Mouse (Mus musculus) hindbrain, embryonic 11.5 days (tissue): ENCODE measurements around the gene Itga8. TPM values are rescaled to one million over a fixed set of nuclear protein-coding genes. Genes with fewer than 3 reads are reported as not detected.

Experiments used
- ATAC-seq: fragments of 200-750 bp; cut with Nextera tagmentation; 2 replicates; pipeline ENCODE4 v1.8.0; 2017; ENCODE audit warnings: mild to moderate bottlenecking, moderate TSS enrichment, moderate library complexity; ENCODE audit not compliant: low FRiP score
- DNase-seq: peaks from one replicate; pipeline ENCODE4 v3.0.0-alpha.2; 2015; ENCODE audit warnings: low spot score
- H3K27ac ChIP-seq: fragments of 300-500 bp; sonication (generic); 2 replicates; pipeline ENCODE4 v1.5.1; 2014; ENCODE audit warnings: mild to moderate bottlenecking, low read depth, low read length
- H3K27me3 ChIP-seq: fragments of 300-500 bp; sonication (generic); 2 replicates; pipeline ENCODE4 v1.6.1; 2014; ENCODE audit warnings: mild to moderate bottlenecking, low read length, moderate library complexity, mixed read lengths; ENCODE audit not compliant: control insufficient read depth, insufficient read depth
- H3K36me3 ChIP-seq: fragments of 300-500 bp; sonication (generic); 2 replicates; pipeline ENCODE4 v1.6.1; 2014; ENCODE audit warnings: mild to moderate bottlenecking, low read length, moderate library complexity, mixed read lengths; ENCODE audit not compliant: control insufficient read depth, insufficient read depth
- H3K4me1 ChIP-seq: fragments of 300-500 bp; sonication (generic); replicated peaks from 2 replicates; pipeline ENCODE4 v1.6.1; 2014; ENCODE audit warnings: low read length, mixed read lengths; ENCODE audit not compliant: control insufficient read depth, insufficient read depth
- H3K4me2 ChIP-seq: fragments of 300-500 bp; sonication (generic); replicated peaks from 2 replicates; pipeline ENCODE4 v1.6.1; 2014; ENCODE audit warnings: mild to moderate bottlenecking, low read depth, low read length
- H3K4me3 ChIP-seq: fragments of 300-500 bp; sonication (generic); 2 replicates; pipeline ENCODE4 v1.5.1; 2014; ENCODE audit warnings: low read depth, low read length
- H3K9ac ChIP-seq: fragments of 300-500 bp; sonication (generic); 2 replicates; pipeline ENCODE4 v1.6.1; 2014; ENCODE audit warnings: low read depth, low read length
- H3K9me3 ChIP-seq: fragments of 300-500 bp; sonication (generic); 2 replicates; pipeline ENCODE4 v1.6.1; 2016; ENCODE audit warnings: low read length; ENCODE audit not compliant: control insufficient read depth
- WGBS: fragments of 180-500 bp; shearing (Covaris S2); extraction: QIAGEN DNeasy Blood & Tissue Kit; methylation state at CpG from one replicate; pipeline ENCODE4 v1.1.7; 2014; 5-methylcytosine and 5-hydroxymethylcytosine counted together
- polyA plus RNA-seq: library from polyadenylated mRNA; unstranded; fragments of >200 nt; fragmentation: Nextera tagmentation; extraction: Ambion mirVana; gene quantifications from 2 replicates; pipeline ENCODE4 v1.2.1, GENCODE M21; 2014

Itga8 gene
- polyA plus RNA-seq, result 3.1 and 3.4 TPM in 2 replicates

DNA sequence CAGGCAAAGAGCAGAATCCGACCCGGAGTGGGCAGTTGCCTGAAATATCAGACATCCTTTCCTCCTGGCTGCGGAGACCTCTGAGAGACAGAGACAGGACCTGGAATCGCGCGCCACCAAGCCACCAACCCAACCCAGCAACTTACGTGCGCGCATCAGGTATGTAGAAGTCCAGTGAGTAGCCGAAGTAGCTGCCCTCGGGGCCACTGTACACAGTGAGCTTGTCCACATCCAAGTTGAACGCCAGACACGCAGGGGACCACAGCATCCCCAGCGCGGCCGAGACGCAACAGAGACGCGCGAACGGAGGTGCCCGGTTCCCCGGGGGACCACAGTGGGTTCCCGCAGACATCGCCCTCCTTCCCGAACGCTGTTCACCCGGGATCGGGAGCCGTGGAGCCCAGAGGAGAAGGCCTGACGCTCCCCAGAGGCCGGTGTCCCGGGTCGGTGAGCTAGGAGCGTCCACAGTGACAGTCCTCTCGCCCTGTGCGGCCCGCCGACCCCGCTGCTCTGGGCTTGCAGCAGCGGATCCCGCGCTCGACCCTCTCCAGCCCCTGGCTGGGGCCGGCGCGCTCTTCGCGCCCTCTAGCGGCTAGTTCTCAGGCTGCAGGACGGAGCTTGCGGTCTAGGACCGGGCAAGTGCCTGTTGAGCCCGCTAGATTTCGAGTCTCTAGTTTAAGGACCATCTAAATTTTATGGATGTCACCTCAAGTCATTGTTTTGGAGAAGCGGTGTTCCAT is at the start of gene Itga8:
Itga8 (minus strand) TSS at position 492 of the 740 bp plus-strand sequence.
- Histone ChIP-seq H3K27me3 (peaks cover 9% of the 10 kb centered on the region), H3K27ac (no peak within 1 kb of the TSS), H3K4me2 (peak within 1 kb of the TSS; percentile 93), H3K4me3 (peak within 1 kb of the TSS; percentile 65), H3K36me3 (no peaks in the 10 kb centered on the region), H3K9ac (peak within 1 kb of the TSS; percentile 70), H3K4me1 (no peaks in the 10 kb centered on the region), H3K9me3 (no peaks in the 10 kb centered on the region)
- ATAC-seq (peak; percentile 99), DNase-seq (peak; percentile 93)
- under 1% methylated on average over 56 of the region's 56 CpGs for WGBS

DNA sequence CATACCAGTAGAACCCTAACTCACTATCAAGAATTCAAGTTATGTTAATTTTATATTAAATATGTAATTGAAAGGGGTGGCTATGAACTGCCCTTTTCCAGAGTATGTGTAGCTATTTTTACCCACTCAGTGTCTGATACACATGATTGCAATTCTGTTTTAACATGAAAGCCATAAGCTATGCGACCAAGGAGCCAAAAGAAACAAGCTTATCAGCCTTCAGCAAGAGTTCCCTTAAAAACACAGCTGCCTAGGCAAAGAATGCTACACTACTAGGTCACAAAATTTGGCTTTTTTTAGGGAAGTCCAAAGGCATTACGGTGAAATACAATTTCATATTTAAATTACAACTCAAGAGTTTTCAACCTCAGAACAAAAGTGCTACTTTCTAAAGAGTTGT is 47.2 kb upstream of the Itga8 start:
- ATAC-seq, result no peak
- Histone ChIP-seq H3K4me2 (no peak overlapping the region), H3K9me3 (no peaks in the 10 kb centered on the region), H3K4me1 (no peaks in the 10 kb centered on the region), H3K4me3 (no peak overlapping the region), H3K27ac (no peak overlapping the region), H3K27me3 (no peaks in the 10 kb centered on the region), H3K9ac (no peak overlapping the region), H3K36me3 (no peaks in the 10 kb centered on the region)
- 88% methylated on average over 2 of the region's 2 CpGs for WGBS
- DNase-seq, result no peak

DNA sequence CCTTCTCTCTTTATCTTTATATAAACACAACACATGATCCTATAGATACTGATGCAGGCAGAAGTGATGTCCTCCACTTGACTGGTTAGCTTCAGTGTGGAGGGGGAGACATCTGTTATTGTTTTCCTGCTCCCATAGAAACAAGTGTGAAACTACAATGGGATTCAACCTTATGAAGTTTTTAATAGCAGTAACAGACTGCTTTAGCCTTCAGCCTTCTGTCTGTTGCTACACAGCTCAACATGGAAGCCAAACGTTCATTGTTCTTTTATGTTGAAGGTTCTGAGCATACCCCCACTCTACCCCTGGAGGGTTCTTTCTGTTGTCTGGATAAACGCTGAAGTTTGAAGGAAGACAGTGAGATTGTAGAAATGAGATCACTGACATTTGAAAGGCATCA is 30.2 kb upstream of the Itga8 start:
- H3K36me3 ChIP-seq, result no peaks in the 10 kb centered on the region
- no peak overlapping the region for H3K9ac ChIP-seq
- no peaks in the 10 kb centered on the region; the same call in 1 of the 2 replicates for H3K4me1 ChIP-seq
- no peak overlapping the region for H3K4me2 ChIP-seq
- DNase-seq (no peak), ATAC-seq (no peak)
- no peaks in the 10 kb centered on the region for H3K9me3 ChIP-seq
- H3K4me3 ChIP-seq, result no peak overlapping the region
- WGBS, result 81% methylated on average over 2 of the region's 2 CpGs
- no peak overlapping the region for H3K27ac ChIP-seq
- no peaks in the 10 kb centered on the region for H3K27me3 ChIP-seq

DNA sequence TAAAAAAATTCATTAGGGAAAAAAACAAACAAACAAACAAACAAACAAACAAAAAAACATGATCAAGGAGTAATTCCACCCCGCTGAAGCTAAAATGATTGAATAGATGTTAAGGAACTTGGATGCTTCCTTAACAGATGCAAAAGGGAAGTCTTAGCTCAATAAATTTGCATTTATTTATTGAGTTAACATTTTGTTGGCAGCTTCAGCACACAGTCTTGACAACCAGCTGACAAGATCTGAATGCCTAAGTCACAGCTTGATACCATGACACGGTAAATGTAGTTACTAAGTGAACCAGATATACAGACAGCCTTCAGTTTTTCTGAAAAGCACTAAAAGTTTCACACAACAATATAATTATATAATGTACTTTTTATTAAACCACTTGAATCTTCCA is 27.9 kb upstream of the Itga8 start:
- 59% methylated on average over 2 of the region's 2 CpGs for WGBS
- no peak overlapping the region for H3K4me3 ChIP-seq
- no peak overlapping the region for H3K4me2 ChIP-seq
- no peaks in the 10 kb centered on the region; the same call in 1 of the 2 replicates for H3K4me1 ChIP-seq
- DNase-seq (no peak), ATAC-seq (no peak)
- H3K27me3 ChIP-seq, result no peaks in the 10 kb centered on the region
- H3K9me3 ChIP-seq, result no peaks in the 10 kb centered on the region
- H3K27ac ChIP-seq, result no peak overlapping the region
- H3K36me3 ChIP-seq, result no peaks in the 10 kb centered on the region
- no peak overlapping the region for H3K9ac ChIP-seq

DNA sequence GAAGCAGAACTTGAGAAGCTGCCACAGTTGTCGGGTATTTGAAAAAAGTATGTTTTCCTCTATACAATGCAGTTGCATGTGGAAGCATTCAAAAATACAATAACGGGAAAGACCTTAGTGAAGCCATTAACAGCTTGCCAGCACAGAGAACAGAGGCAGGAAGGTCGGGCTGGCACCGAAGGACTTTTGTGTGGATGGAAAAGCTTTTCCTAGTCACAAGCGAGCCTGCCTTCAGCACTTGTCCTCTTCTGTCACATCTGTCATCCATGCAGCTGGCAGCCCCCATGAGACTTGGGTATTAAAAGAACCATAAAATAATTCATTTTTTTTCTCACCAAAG is 27.3 kb upstream of the Itga8 start:
- WGBS, result 28% methylated on average over 5 of the region's 5 CpGs
- ATAC-seq (no peak), DNase-seq (peak; percentile 26)
- no peaks in the 10 kb centered on the region for H3K36me3 ChIP-seq
- no peak overlapping the region for H3K27ac ChIP-seq
- H3K9ac ChIP-seq, result no peak overlapping the region
- no peaks in the 10 kb centered on the region for H3K27me3 ChIP-seq
- no peak overlapping the region for H3K4me3 ChIP-seq
- H3K4me2 ChIP-seq, result no peak overlapping the region
- no peaks in the 10 kb centered on the region; the same call in 1 of the 2 replicates for H3K4me1 ChIP-seq
- no peaks in the 10 kb centered on the region for H3K9me3 ChIP-seq

DNA sequence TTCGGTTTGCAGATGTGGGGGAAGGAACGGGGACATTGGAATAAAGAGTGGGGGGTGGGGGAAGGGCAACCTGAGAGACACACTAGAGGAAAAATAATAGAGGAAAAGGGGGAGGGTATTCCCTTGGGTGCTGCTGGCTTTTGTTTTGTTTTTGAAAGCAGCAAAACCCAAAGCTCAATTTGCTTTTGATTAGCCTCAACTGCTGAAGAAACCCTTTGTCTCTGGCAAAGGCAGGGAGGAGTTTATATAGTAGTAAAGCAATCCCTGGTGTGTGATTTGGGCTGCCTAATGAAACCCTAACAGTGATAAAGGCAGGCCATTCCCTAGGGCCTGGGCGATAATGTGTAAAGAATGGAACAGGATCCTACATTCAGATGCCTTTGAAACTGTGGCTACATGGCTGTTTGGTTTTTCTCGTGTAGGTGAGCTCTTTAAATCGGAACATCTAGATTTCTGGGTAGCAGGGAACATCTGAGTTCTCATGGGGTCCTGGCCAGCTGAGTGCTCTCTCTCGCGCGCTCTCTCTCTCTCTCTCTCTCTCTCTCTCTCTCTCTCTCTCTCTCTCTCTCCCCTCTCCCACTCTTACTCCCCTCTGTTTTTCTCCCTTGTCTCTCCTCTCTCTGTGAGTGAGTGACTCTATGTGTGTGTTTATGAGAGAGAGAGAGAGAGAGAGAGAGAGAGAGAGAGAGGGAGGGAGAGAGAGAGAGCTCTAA is 26.8 kb upstream of the Itga8 start:
- Histone ChIP-seq H3K27ac (no peak overlapping the region), H3K4me1 (no peaks in the 10 kb centered on the region; the same call in 1 of the 2 replicates), H3K9me3 (no peaks in the 10 kb centered on the region), H3K9ac (0 out of 2 replicates have a peak overlapping the region, but pooled peaks have one; percentile 12), H3K4me3 (no peak overlapping the region), H3K36me3 (no peaks in the 10 kb centered on the region), H3K27me3 (no peaks in the 10 kb centered on the region), H3K4me2 (peak overlapping the region; percentile 37; the same call in 1 of the 2 replicates)
- ATAC-seq, result peak; percentile 67
- WGBS, result 10% methylated on average over 8 of the region's 8 CpGs
- DNase-seq, result peak; percentile 58

DNA sequence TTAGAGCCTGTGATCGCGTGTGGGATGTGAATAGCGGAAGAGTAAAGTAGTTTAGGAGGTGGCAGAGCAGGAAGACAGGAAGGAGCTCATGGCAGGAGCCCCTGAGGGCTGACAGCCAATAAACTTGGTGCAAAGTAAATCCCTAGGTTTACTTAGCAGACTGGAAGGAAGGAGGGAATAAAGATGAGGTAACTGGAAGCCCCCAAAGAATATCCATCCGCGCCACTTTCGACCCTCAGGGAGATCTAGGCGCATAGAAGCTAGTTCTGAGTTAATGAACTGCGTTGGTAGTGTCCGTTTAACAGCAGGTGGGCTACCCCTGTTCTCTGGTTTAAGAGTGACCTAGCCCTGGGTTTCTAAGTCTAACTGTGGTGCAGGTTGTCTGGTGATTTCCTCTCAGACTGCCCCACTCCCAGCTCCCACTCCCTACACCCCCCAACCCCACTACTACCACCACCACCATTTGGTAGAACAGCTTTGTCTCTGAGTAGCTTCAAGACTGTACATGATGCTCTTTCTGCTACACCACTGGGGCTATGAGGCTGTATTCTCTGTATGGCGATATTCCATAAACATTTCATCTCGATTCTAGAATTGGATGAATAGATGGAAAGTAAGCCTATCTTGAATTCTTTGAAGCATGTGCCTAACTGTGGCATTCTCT is 26.1 kb upstream of the Itga8 start:
- H3K27ac ChIP-seq, result no peak overlapping the region
- WGBS, result 35% methylated on average over 11 of the region's 11 CpGs
- no peak overlapping the region for H3K9ac ChIP-seq
- H3K4me3 ChIP-seq, result peak overlapping the region; percentile 18; the same call in 1 of the 2 replicates
- no peaks in the 10 kb centered on the region for H3K9me3 ChIP-seq
- H3K4me2 ChIP-seq, result peak overlapping the region; percentile 37
- ATAC-seq (peak; percentile 47), DNase-seq (peak; percentile 48)
- no peaks in the 10 kb centered on the region; the same call in 1 of the 2 replicates for H3K4me1 ChIP-seq
- H3K36me3 ChIP-seq, result no peaks in the 10 kb centered on the region
- no peaks in the 10 kb centered on the region for H3K27me3 ChIP-seq

DNA sequence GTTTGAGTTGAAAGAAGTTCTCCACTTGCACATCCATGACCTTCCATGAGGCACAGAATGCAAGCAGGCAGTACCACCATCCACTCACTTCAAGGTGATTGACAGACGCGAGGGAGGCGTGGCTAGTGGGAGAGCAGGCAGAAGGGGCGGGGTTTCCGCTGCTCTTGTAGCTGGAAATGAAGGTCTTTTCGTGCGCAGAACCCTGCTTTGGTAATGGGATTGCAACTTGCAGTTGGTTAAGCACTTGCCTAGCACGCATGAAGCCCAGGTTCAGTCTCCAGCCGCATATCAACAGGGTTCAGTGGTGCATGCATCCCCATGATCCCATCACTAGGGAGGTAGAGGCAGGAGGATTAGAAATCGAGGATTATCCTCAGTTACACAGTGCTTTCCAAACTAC is 25.5 kb upstream of the Itga8 start:
- WGBS, result 9% methylated on average over 10 of the region's 10 CpGs
- Histone ChIP-seq H3K4me2 (peak overlapping the region; percentile 37), H3K36me3 (no peaks in the 10 kb centered on the region), H3K4me1 (no peaks in the 10 kb centered on the region; the same call in 1 of the 2 replicates), H3K9ac (no peak overlapping the region), H3K4me3 (peak overlapping the region; percentile 18; the same call in 1 of the 2 replicates), H3K27me3 (no peaks in the 10 kb centered on the region), H3K9me3 (no peaks in the 10 kb centered on the region), H3K27ac (no peak overlapping the region)
- ATAC-seq, result peak; percentile 68
- DNase-seq, result peak; percentile 76
